8 mouse cellular contexts compared by ENCODE assay signal in the genomic region with DNA sequence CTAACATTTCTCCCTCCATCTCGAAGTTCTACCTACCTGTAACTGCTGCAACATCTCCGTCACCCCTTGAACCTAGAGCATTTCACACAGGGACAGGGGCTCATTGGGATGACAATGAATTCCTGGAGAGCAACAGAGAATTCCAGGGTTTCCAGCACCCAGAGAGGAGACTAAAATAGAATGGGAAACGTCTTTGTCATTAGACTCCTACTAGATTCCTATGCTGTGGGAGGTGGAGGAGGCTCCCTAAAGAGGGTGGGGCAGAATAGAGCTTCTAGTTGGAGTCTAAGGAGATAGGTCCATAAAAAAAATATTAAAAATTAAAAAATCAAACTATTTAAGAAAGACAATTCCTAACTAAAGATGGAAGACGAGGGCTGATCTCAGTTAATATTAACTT. TPM values are rescaled to one million over a fixed set of nuclear protein-coding genes. Genes with fewer than 3 reads are reported as not detected.
DNase-seq lines count a peak whose midpoint lies in the region; ATAC-seq lines count a peak whose summit lies in the region.
"Had no signal": no experiment of that assay in that cellular context is flagged by ENCODE, and none has a peak within 500 bp of the region (broad histone marks: within the 10 kb centered on the region; RNA-seq: fewer than 3 reads in every experiment).

No protein-coding gene starts in this region.

- WGBS in embryonic facial prominence, embryonic 15.5 days, result 38% methylated on average over 4 of the region's 4 CpGs
- 38% methylated on average over 4 of the region's 4 CpGs for WGBS in hindbrain, embryonic 16.5 days
- WGBS in neural tube, embryonic 14.5 days, result 42% methylated on average over 4 of the region's 4 CpGs

- no peaks in the 10 kb centered on the region; the same call in 1 of the 2 replicates for H3K27me3 ChIP-seq in embryonic facial prominence, embryonic 15.5 days
- H3K27me3 ChIP-seq in hindbrain, embryonic 16.5 days (replicated peaks; ENCODE audit: control insufficient read depth, insufficient read depth, low read length), result no peaks in the 10 kb centered on the region
- no peaks in the 10 kb centered on the region for H3K27me3 ChIP-seq in neural tube, embryonic 14.5 days (ENCODE audit: control insufficient read depth, insufficient read depth, low read length)

- no peak overlapping the region for H3K27ac ChIP-seq in embryonic facial prominence, embryonic 15.5 days (replicated peaks)
- peak overlapping the region; percentile 94 for H3K27ac ChIP-seq in hindbrain, embryonic 16.5 days (ENCODE audit: low read depth, low read length)
- H3K27ac ChIP-seq in neural tube, embryonic 14.5 days (ENCODE audit: low read depth, low read length), result peak overlapping the region; percentile 91

- H3K4me1 ChIP-seq in embryonic facial prominence, embryonic 15.5 days, result peaks cover 10% of the 10 kb centered on the region
- H3K4me1 ChIP-seq in hindbrain, embryonic 16.5 days (ENCODE audit: control insufficient read depth, insufficient read depth, low read depth, low read length), result peaks cover 4% of the 10 kb centered on the region
- H3K4me1 ChIP-seq in neural tube, embryonic 14.5 days (ENCODE audit: control insufficient read depth, insufficient read depth, low read length), result peaks cover 8% of the 10 kb centered on the region; the same call in 1 of the 2 replicates

- no peak for ATAC-seq in embryonic facial prominence, embryonic 15.5 days (ENCODE audit: insufficient number of reproducible peaks, low FRiP score, low TSS enrichment, low read depth)
- no peak; the same call in 1 of the 2 replicates for ATAC-seq in hindbrain, embryonic 16.5 days
- ATAC-seq in neural tube, embryonic 14.5 days (ENCODE audit: low read depth), result peak; percentile 23; the same call in 1 of the 2 replicates

- intact Hi-C loops in left cerebral cortex, postnatal 36 days (cut with DNase I), result no loop called here

- H3K9ac ChIP-seq in embryonic facial prominence, embryonic 15.5 days, result no peak overlapping the region
- H3K9ac ChIP-seq in hindbrain, embryonic 16.5 days (ENCODE audit: low read depth, low read length), result peak overlapping the region; percentile 86
- H3K9ac ChIP-seq in neural tube, embryonic 14.5 days (replicated peaks; ENCODE audit: low read depth, low read length), result peak overlapping the region; percentile 82

- peak overlapping the region; percentile 95 for H3K4me2 ChIP-seq in embryonic facial prominence, embryonic 15.5 days (replicated peaks)
- peak overlapping the region; percentile 73 for H3K4me2 ChIP-seq in hindbrain, embryonic 16.5 days (ENCODE audit: low read length)
- peak overlapping the region; percentile 59 for H3K4me2 ChIP-seq in neural tube, embryonic 14.5 days (ENCODE audit: low read depth, low read length)

- H3K4me3 ChIP-seq in embryonic facial prominence, embryonic 15.5 days (replicated peaks), result peak overlapping the region; percentile 59
- peak overlapping the region; percentile 72 for H3K4me3 ChIP-seq in hindbrain, embryonic 16.5 days (ENCODE audit: low read length)
- H3K4me3 ChIP-seq in neural tube, embryonic 14.5 days (ENCODE audit: low read depth, low read length), result peak overlapping the region; percentile 62

- DNase-seq in left cerebral cortex, adult 11 months (ENCODE audit: low spot score), result peak; percentile 4
- DNase-seq in left cerebral cortex, postnatal 36 days (ENCODE audit: low spot score in 2 of 2), result no peak
- no peak for DNase-seq in spleen, adult 18-20 months
- DNase-seq in yolk sac, embryonic 10.5 days (ENCODE audit: low spot score), result no peak

- no peaks in the 10 kb centered on the region for H3K36me3 ChIP-seq in embryonic facial prominence, embryonic 15.5 days
- H3K36me3 ChIP-seq in hindbrain, embryonic 16.5 days (ENCODE audit: control insufficient read depth, insufficient read depth, low read length), result no peaks in the 10 kb centered on the region
- H3K36me3 ChIP-seq in neural tube, embryonic 14.5 days (ENCODE audit: control insufficient read depth, insufficient read depth, low read length), result no peaks in the 10 kb centered on the region

- H3K9me3 ChIP-seq in embryonic facial prominence, embryonic 15.5 days (replicated peaks), result no peaks in the 10 kb centered on the region
- H3K9me3 ChIP-seq in hindbrain, embryonic 16.5 days (ENCODE audit: control insufficient read depth, low read length), result no peaks in the 10 kb centered on the region
- no peaks in the 10 kb centered on the region for H3K9me3 ChIP-seq in neural tube, embryonic 14.5 days (ENCODE audit: control insufficient read depth, low read length)

RNA-seq across cellular contexts. Expression of a gene that starts 0.5 kb away (rescaled TPM):
- total RNA-seq in left cerebral cortex, postnatal 36 days (2021), result 1 to 10 TPM; 8.1 to 8.2 TPM
- polyA plus RNA-seq in embryonic facial prominence, embryonic 15.5 days (2015; fragmentation: Nextera tagmentation; extraction: Ambion mirVana), result 4.4 and 5.1 TPM in 2 replicates
- polyA plus RNA-seq in hindbrain, embryonic 16.5 days (2015; fragmentation: Nextera tagmentation; extraction: Ambion mirVana), result 34.9 and 37.3 TPM in 2 replicates
- polyA plus RNA-seq in neural tube, embryonic 14.5 days (2014; fragmentation: Nextera tagmentation; extraction: Ambion mirVana), result 41.8 and 45.8 TPM in 2 replicates
- total RNA-seq: megakaryocyte, adult 5-6 weeks had no signal
